Mouse (Mus musculus) liver, adult 2 months (tissue): ENCODE measurements around the gene Fgd6.

Source experiments
- CTCF ChIP-seq: fragments of 200-500 bp; IDR thresholded peaks from 2 replicates; pipeline ENCODE4 v1.5.1; 2011; ENCODE audit warnings: low read depth, low read length, control low read depth
- POLR2A ChIP-seq: fragments of 200-500 bp; IDR thresholded peaks from 2 replicates; pipeline ENCODE4 v1.6.1; 2011; ENCODE audit warnings: low read length, control low read depth; ENCODE audit not compliant: insufficient read depth; ENCODE audit errors: extremely low read depth

DNA sequence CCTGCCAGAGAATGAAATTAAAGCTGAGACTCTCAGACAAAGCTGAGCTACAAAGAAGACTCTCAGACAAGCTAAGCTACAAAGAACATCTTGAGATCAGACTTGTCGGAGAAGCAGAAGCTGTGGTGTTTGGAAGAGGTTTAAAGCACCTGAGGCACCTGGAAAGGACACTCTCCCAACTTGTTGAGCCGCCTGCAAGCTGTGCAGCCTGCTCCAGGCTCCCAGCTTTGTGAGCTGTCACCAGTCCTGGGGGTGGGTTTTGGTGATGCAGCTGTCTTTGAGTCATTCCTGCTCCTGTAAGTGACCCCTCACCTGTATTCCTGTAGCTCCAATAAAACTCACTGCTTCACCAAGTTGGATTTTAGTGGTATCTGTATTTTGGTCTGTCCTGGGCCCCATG is 27.4 kb upstream of the Fgd6 start:
- no peak for TF ChIP-seq CTCF
- no peak for TF ChIP-seq POLR2A
